Mouse (Mus musculus) thymus, postnatal 0 days (tissue): ENCODE data around the gene Dnm3. TPM values are rescaled to one million over a fixed set of nuclear protein-coding genes. Genes with fewer than 3 reads are reported as not detected.
"Not testable (repeated sequence)": the region's sequence is repeated elsewhere in the genome, so short reads cannot be mapped to it uniquely, and the experiment has no call there.

Experiments used
- DNase-seq: peaks from one replicate; pipeline ENCODE4 v3.0.0-alpha.2; 2015; ENCODE audit warnings: low spot score
- polyA plus RNA-seq: library from polyadenylated mRNA; unstranded; fragments of >200 nt; fragmentation: Nextera tagmentation; extraction: Ambion mirVana; gene quantifications from 2 replicates; pipeline ENCODE4 v1.2.1, GENCODE M21; 2015

Gene Dnm3
- polyA plus RNA-seq, 1 experiment from 2014 or later: 2.2 TPM

DNA sequence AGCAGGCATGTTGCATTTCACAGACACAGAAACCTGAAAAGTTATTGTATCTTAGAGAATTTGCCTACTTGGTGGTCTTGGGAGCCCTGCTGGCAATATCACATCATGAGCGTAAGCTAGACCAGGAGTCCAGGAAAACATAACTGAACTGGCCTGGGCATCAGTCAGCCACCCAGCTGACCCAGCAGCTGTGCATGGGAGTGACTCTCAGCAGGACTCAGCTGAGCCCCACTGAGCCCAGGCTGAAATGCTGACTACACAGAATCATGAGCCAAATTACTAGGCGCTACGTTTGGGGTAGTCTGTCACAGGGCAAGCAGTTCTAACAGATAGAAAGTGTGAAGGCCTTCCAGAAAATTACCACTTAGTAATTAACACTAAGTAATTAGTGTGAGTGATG lies 41.2 kb downstream of the Dnm3 start:
- DNase-seq: no peak

DNA sequence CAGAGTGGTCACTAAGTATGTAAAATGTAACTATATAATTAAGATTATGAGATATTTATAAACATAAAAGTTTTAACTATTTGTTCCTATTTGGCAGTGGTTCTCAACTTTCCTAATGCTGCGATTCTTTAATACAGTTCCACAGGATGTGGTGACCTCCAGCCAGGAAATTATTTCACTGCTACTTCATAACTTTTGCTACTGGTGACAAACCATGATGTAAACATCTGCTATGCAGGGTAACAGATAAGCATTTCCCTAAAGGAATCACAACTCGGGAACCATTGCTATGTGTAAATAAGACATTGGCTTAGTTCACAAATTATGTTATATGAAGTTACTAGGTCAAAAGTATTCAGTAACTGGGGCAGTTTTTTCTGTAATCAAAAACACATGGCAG lies 48.9 kb downstream of the Dnm3 start:
- DNase-seq: no peak

DNA sequence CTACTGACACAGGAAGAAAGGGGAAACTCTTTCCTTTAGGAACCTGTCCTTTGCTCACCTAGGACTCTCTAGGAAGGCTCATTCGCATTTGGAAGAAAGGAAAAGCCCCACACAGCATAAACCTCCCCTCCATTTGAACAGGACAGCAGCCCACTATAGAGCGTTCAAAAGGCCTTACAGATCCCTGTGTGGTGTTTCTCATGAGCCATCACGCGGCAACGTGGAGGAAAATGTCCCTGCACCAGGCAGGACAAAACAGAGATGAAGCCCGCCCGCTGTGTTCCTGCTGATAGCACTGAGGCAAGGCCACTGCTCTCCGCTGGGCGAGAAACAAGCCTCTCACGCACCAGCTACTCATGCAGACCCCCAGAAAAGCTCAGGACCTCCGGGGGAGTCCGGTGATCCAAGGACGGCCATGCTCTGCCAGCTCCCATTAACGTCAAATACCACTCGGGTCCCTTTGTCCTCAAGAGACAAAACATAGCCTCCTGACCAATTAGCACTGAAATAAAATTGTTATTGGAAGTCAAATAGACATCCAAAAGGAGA lies 51.8 kb downstream of the Dnm3 start:
- no peak for DNase-seq

DNA sequence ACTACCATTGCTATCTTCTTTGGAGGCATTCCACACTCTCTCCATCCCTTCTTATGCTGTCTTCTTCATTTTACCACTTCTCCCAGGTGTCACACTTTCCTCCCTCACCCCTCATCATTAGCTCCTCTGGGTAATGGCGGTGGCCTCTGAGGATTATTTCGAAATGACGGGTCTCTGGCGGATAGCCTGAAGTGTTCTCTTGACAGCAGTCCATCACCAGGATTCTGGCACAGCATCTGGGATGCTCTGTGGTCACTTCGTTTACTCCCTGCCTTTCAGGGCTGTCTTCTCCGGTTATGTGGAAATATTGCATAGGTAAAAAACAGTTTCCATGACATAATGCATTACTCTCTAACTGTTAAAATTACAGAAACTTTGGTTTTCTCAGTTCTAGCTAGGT lies 55.0 kb downstream of the Dnm3 start:
- DNase-seq: no peak

GRCm38 (mm10) chr1:162413791-162414190 lies 64.0 kb downstream of the Dnm3 start:
- no peak for DNase-seq

DNA sequence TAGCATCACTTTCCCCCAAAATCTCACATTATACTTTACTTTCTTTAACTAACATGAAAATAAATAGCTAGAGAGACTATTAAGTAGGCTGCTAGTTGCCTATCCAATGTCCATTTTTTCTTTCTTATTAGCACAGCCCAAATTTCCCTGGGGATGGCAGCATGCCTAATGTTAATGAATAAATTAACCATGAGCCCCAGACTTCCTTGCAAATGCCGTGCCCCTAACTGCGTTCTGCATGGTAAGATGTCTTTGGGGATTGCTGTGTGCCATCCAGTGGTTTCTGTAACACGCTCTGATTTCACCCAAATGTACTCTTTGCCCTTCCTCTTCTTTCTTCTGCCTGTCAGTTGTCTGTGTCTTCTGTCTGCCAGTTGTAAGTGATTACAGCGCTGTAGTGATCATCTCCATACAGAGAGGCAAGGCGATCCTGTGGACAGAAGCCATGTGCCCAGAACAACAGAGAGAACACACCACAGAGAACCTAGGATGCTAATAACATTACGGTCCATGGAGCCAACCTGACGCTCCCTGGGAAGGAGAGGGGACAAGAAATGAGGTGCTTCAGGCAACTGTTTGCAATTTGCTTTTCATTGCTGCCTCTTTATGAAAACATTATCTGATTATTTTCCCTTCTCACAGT lies 64.9 kb downstream of the Dnm3 start:
- no peak for DNase-seq

- no peak for DNase-seq
These were observed 67.4 kb downstream of the Dnm3 start for GRCm38 (mm10) chr1:162410207-162410965.

GRCm38 (mm10) chr1:162394549-162394948 lies 83.3 kb downstream of the Dnm3 start:
- no peak for DNase-seq

DNA sequence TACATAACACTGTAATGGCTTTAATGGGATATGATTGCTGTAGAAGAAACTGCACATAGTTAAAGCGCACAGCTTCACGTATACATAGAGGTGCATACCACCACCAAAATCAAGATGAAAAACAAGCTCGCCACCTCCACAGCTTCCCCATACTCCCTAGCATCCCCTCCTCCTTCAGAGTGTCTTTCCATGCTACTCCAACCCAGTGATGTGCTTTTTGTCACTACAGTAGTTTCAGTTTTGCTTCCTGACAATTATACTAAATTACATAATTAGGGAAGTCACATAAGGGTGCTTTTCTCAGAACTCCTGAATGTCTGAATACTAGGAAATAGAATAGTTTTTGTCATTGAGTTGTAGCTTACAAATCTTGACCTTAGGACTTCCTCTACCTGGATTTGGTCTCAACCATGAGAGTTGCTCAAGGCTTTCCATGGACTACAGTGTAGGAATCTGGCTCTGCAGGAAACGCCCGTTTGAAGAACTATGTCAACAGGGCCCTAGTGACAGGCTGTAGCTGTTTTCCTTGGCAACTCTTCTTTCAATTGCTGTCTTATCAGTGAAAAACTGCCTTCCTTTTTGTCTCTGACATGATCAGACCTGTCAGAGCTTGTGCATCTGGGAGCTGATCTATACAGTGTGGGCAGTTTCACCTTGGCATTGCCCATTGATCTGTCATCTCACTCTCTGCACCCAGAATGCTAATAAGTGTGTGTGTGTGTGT lies 89.2 kb downstream of the Dnm3 start:
- DNase-seq: no peak

- not testable (repeated sequence) for DNase-seq
These were observed 104.8 kb downstream of the Dnm3 start for GRCm38 (mm10) chr1:162373068-162373467.

DNA sequence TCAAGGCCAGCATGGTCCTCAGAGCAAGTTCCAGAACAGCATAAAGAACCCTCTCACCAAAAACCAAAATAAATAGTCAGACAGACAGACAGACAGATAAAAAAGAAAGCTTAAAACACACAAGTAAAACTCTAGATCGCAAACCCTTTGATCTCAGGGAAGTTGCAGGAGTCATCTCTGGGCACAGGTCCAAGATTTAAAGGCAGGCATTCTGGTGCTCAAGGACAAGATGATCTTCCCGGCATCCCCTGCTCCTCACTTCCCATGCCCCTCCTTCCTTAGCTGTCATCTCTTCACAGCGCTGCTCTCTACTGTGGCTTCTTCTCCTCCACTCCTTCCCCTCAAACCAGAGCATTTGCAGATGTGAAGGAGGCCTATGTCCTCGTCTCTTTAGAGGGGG lies 108.1 kb downstream of the Dnm3 start:
- no peak for DNase-seq

- DNase-seq: no peak
These were observed 115.9 kb downstream of the Dnm3 start for GRCm38 (mm10) chr1:162361978-162362377.

- DNase-seq: no peak
These were observed 118.6 kb downstream of the Dnm3 start for GRCm38 (mm10) chr1:162359270-162359669.

GRCm38 (mm10) chr1:162358036-162358435 lies 119.8 kb downstream of the Dnm3 start:
- peak; percentile 38 for DNase-seq

DNA sequence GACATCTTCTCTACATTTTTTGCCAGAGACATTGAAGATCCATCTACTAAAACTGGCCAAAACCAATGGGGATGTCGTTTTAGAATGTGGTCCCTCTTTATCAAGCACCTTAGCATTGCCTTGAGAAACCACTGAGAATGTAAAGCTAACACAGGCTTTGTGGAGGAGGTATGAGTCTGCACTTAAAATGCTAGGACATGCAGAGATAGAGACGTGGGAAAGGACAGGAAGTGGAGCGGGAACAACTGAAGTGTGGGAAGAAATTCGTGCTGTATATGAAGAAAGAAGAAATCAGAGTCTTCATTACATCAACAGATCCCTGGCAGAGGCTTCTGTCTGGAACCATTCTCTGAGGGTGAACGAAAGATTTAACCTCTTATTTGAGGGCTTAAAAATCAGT lies 121.4 kb downstream of the Dnm3 start:
- no peak for DNase-seq

- DNase-seq: no peak
These were observed 123.1 kb downstream of the Dnm3 start for GRCm38 (mm10) chr1:162354780-162355179.

DNA sequence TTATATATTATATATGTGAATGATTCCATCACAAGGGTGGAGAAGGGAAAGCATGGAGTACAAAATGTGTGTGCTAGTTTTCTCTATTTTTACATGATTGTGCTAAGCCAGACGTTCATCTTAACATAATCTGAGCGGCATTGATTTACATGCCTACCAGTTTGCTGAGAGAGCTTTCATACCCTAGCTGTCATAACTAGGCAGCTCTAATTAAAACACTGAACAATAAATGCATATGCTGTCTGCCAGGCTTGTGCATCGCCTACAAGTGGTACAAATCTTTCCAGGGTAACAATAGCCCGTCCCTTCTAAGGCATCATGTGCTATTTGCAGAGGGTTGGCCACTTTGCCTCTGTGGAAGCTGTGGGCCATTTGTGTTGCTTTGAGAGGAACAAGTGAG lies 124.0 kb downstream of the Dnm3 start:
- no peak for DNase-seq

- no peak for DNase-seq
These were observed 128.5 kb downstream of the Dnm3 start for GRCm38 (mm10) chr1:162349306-162349705.

DNA sequence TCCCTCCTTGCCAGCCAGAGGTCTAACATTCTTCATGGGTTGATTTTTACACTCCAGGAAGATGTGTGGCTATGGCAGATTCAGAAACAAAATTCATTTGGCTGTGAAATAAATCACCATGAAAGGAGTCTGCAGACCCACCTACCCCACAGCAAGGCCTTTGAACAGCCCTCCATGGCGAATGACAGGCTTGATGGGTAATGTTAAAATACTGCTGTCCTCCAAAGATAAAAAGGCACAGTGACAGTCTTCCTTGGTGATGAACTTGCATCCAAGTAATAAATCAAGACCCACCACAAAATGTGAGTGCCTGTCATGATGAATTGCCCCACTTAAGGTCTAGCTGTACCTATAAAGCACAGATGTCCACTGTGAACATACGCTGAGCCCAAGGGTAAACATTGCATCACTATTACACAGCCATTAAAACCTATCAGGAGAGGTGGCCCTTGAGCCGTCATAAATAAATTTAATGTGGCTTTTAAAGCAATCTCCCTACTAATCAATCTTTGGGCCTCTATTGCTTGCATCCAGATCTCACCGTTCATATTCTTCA lies 131.3 kb downstream of the Dnm3 start:
- no peak for DNase-seq

GRCm38 (mm10) chr1:162337170-162337569 lies 140.7 kb downstream of the Dnm3 start:
- DNase-seq: no peak

GRCm38 (mm10) chr1:162336640-162337039 lies 141.2 kb downstream of the Dnm3 start:
- DNase-seq: peak; percentile 48

GRCm38 (mm10) chr1:162336224-162336623 lies 141.6 kb downstream of the Dnm3 start:
- no peak for DNase-seq
